Mouse (Mus musculus) stomach, postnatal 0 days (tissue): ENCODE measurements around the gene Adamtsl2.
A peak's percentile ranks its signal among the peaks of the same experiment; 100 is the strongest.

Experiments
- CTCF ChIP-seq: IDR thresholded peaks from 2 replicates; pipeline ENCODE4 v1.5.1; 2016; ENCODE audit warnings: antibody characterized with exemption, low read depth, mild to moderate bottlenecking, moderate library complexity
- EP300 ChIP-seq: optimal IDR thresholded peaks from 2 replicates; pipeline ENCODE3; 2016; ENCODE audit warnings: antibody characterized with exemption

DNA sequence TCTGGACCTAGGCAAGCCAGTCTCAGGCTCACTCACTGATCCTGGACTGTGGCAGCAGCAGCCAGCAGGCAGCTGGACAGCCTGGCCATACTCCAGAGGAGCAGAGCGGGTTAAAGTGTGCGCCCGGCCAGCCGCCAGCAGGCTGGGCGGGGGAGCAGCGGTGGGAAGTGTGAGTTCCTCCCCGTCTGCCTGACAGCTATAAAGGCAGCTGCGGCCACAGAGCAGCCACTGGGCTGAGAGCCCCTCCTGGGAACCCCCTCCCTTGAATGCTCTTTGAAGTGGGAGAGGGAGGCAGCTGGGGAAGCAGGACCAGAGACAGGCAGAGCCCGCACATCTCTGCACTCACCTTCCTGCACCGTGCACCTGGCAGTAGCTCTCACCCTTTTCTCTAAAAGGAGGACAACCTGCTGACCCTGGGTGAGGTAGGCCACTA is at the start of gene Adamtsl2:
- TF ChIP-seq CTCF (peak; percentile 17; the same call in 1 of the 2 replicates), EP300 (no peak)
